Mouse (Mus musculus) heart, postnatal 36 days (tissue): Measurements from ENCODE around the gene Efcab12. TPM values are rescaled to one million over a fixed set of nuclear protein-coding genes. Genes with fewer than 3 reads are reported as not detected.
"Not testable (repeated sequence)": the region's sequence is repeated elsewhere in the genome, so short reads cannot be mapped to it uniquely, and the experiment has no call there.

Experiments
- DNase-seq, 2 experiments: peaks; one replicate each; pipeline ENCODE4 v3.0.0; 2021 to 2022
- intact Hi-C: fragments of 180-260 bp; cut with DNase I; formaldehyde crosslinking; loops from one replicate; pipeline ENCODE4 v1.15.1; 2025
- total RNA-seq, 2 experiments: library from RNA; stranded (reverse); gene quantifications; 2 replicates each; pipeline ENCODE4 v1.2.3; 2021

Gene Efcab12
- under 1 TPM; 0.35 to 0.53 TPM for total RNA-seq

- peak; percentile 53 for DNase-seq
- intact Hi-C loops = no loop called here
Measured at GRCm38 (mm10) chr6:115838161-115838597, at the start of gene Efcab12. Efcab12 (minus strand) TSS chr6:115838412.

- no peak for DNase-seq
- intact Hi-C loops = loop anchor here (2.0 kb wide), 1 partner anchor 32 kb away; no protein-coding TSS in a partner anchor
Measured at GRCm38 (mm10) chr6:115886894-115887293, 48.7 kb upstream of the Efcab12 start.

GRCm38 (mm10) chr6:115884018-115884417 lies 45.8 kb upstream of the Efcab12 start:
- DNase-seq = no peak
- intact Hi-C loops = no loop called here

GRCm38 (mm10) chr6:115880751-115881150 lies 42.5 kb upstream of the Efcab12 start:
- DNase-seq = no peak
- intact Hi-C loops = no loop called here

- no peak for DNase-seq
- intact Hi-C loops = no loop called here
Measured at GRCm38 (mm10) chr6:115879736-115880135, 41.5 kb upstream of the Efcab12 start.

- no peak for DNase-seq
- intact Hi-C loops = no loop called here
Measured at GRCm38 (mm10) chr6:115878694-115879093, 40.5 kb upstream of the Efcab12 start.

- no peak for DNase-seq
- intact Hi-C loops = no loop called here
Measured at GRCm38 (mm10) chr6:115877239-115877638, 39.0 kb upstream of the Efcab12 start.

GRCm38 (mm10) chr6:115871318-115871717 lies 33.1 kb upstream of the Efcab12 start:
- DNase-seq, intact Hi-C loops: not testable (repeated sequence)

GRCm38 (mm10) chr6:115867157-115867556 lies 28.9 kb upstream of the Efcab12 start:
- DNase-seq, intact Hi-C loops: not testable (repeated sequence)

GRCm38 (mm10) chr6:115865246-115865645 lies 27.0 kb upstream of the Efcab12 start:
- intact Hi-C loops = no loop called here
- no peak for DNase-seq

- intact Hi-C loops = no loop called here
- DNase-seq = no peak
Measured at GRCm38 (mm10) chr6:115863340-115863841, 25.2 kb upstream of the Efcab12 start.

GRCm38 (mm10) chr6:115860027-115860556 lies 21.9 kb upstream of the Efcab12 start:
- intact Hi-C loops = no loop called here

GRCm38 (mm10) chr6:115859258-115859657 lies 21.0 kb upstream of the Efcab12 start:
- intact Hi-C loops = no loop called here
- no peak for DNase-seq

More at GRCm38 (mm10) chr6:115860027-115860556, 21.9 kb upstream of the Efcab12 start:
- no peak for DNase-seq

GRCm38 (mm10) chr6:115856361-115856745 lies 18.1 kb upstream of the Efcab12 start:
- DNase-seq = no peak
- intact Hi-C loops = no loop called here

- DNase-seq = no peak
- intact Hi-C loops = loop anchor here (2.0 kb wide), 1 partner anchor 31 kb away; no protein-coding TSS in a partner anchor
Measured at GRCm38 (mm10) chr6:115855733-115856360, 17.6 kb upstream of the Efcab12 start.

GRCm38 (mm10) chr6:115854432-115854831 lies 16.2 kb upstream of the Efcab12 start:
- DNase-seq = no peak
- intact Hi-C loops = loop anchor here (2.0 kb wide), 1 partner anchor 32 kb away; no protein-coding TSS in a partner anchor

- DNase-seq = no peak
- intact Hi-C loops = loop anchor here (2.0 kb wide), 1 partner anchor 33 kb away; no protein-coding TSS in a partner anchor
Measured at GRCm38 (mm10) chr6:115853985-115854384, 15.8 kb upstream of the Efcab12 start.

- intact Hi-C loops = no loop called here
- peak; percentile 94 to 96 for DNase-seq
Measured at GRCm38 (mm10) chr6:115853091-115853813, 15.0 kb upstream of the Efcab12 start, which contains the start of the genes Mbd4 and Ift122. Mbd4 (minus strand) TSS chr6:115853371. Ift122 (plus strand) TSS chr6:115853470.

GRCm38 (mm10) chr6:115852446-115853090 lies 14.4 kb upstream of the Efcab12 start:
- no peak for DNase-seq
- intact Hi-C loops = no loop called here

- intact Hi-C loops = loop anchor here (5.0 kb wide), 1 partner anchor 279 kb away; no protein-coding TSS in a partner anchor
- DNase-seq = no peak
Measured at GRCm38 (mm10) chr6:115848598-115849304, 10.5 kb upstream of the Efcab12 start.
